Mouse (Mus musculus): ENCODE measurements around the gene Sh3pxd2a.

Sh3pxd2a gene

DNA sequence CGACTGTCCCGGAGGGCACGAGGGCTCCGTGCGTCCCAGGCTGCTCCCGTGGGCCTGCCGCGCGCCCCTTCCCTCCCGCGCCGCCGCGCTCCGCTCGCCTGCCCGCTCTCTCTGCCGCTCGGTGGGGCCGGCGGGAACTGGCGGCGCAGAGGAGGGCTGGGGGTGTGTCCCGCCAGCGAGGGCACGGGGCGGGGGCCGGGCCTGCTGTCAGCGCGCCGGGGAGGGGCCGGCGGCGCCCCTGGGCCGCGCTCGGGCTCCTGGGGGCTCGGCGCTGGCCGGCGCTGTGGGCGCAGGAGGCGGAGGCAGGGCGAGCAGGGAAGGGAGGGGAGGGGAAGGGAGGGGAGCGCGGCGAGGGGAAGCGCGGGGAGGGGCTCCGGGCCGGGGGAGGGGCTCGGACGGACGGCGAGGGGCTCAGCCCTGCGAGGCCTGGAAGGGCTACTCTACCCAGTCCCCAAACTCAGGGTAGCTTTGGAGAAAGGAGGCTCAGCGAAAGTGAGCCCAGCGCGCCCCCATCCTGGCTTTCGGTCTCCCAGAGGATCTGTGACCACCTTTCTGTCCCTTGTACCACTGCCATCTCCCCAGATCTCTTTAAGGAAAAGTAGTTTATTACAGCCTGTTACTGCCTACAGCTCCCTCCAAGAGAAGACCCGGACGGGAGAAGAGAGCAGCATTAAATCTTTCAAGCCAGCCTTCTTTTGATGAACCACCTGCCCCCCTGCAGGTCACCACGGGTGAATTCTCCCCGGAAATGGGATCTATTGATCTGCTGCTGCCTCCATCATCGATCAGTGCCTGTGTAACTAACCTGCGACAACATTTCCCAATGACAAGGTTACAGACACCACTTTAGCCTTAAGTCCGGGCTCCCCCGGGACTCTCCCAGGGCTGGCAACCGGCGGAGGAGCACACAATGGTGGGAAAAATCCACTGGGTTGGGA is at the start of gene Sh3pxd2a:
Sh3pxd2a (minus strand) TSS at position 98 of the 938 bp plus-strand sequence.
- DNase-seq (ENCODE audit: low read depth, low spot score) = peak; percentile 71

DNA sequence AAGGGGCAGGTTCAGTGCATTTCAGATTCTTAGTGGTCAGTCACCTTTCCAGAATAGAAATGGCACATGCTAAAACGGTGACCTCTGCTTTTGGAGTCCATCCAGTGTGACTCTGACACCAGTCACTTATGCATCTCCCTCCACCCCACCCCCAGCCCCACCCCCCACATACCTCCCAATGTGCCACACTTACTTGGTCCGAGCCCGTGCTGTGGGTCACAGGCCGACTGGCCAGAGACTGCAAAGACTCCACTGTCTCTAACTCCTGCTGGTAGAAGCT is 49.4 kb upstream of the Sh3pxd2a start:
- no peak for DNase-seq (ENCODE audit: low read depth, low spot score)

DNA sequence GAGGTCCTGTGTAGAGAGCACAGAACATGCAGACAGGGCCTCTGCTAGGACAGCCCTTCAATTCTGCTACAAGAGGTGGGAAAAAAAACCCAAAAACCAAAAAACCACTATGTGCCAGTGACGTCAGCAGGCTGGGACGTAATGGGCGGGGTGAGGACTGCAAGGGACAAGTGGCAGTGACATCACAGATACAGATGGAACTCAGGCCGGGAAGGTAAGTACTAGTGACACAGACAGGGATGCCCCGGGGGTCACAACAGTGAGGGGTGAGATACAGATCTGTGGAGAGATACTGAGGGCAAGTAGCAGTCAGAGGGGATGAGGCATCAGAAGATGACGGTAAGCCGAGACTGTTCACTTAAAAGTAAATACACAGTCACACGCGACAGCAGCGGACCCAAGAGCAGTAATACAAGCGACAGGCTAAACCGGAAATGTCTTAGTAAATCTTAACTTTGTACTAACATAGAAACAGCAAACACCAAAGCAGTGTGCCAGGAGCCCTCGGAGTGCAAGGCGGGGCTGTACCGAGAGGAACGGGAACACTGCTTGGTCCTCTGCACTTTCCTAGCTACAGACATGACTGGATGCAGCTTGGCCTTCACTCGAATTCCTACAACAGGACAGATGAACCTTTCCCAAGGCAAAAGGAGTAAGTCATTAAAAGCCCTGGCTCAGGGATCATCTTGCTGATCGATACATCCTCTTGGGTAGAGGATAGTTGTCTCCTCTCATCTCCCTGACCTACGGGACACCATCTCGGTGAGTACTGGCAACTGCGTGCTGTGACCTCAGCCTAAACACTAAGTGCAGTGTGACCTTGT is 48.8 kb upstream of the Sh3pxd2a start:
- no peak for DNase-seq (ENCODE audit: low read depth, low spot score)

DNA sequence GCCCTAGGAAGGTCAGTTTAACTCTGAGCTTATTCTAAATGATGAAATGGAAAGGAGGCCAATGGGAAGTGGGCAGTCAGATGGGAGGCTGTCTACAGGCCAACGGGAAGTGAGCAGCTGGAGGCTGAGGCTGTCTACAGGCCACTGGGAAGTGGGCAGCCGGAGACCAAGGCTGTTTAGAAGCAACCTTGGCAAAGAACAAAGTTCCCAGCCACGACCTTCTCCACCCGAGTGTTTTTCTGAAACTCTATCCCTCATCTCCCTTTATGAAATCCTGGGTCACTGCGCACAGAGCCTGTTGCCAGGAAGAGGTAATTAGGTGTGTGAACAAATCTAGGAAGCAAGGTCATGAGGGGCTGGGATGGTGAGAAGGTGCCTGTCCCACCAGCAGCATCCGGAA is 47.8 kb upstream of the Sh3pxd2a start:
- DNase-seq (ENCODE audit: low read depth, low spot score) = no peak

DNA sequence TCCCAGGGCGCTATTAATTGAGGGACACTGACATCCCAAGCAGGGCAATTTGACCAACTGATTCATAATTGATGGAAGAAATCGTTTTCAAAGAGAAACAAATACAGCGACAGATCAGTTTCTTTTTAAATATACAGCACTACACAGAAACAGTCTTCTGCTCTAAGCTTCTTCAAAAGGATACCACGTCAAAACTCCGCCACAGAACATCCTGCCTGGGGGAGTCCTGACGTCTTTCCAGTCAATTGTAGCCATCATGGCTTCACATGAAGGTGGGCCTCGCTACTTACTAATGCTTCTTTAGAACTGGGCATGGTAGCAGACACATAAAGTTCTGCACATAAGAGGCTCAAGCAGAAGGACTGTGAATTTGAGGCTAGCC is 47.1 kb upstream of the Sh3pxd2a start:
- no peak for DNase-seq (ENCODE audit: low read depth, low spot score)

DNA sequence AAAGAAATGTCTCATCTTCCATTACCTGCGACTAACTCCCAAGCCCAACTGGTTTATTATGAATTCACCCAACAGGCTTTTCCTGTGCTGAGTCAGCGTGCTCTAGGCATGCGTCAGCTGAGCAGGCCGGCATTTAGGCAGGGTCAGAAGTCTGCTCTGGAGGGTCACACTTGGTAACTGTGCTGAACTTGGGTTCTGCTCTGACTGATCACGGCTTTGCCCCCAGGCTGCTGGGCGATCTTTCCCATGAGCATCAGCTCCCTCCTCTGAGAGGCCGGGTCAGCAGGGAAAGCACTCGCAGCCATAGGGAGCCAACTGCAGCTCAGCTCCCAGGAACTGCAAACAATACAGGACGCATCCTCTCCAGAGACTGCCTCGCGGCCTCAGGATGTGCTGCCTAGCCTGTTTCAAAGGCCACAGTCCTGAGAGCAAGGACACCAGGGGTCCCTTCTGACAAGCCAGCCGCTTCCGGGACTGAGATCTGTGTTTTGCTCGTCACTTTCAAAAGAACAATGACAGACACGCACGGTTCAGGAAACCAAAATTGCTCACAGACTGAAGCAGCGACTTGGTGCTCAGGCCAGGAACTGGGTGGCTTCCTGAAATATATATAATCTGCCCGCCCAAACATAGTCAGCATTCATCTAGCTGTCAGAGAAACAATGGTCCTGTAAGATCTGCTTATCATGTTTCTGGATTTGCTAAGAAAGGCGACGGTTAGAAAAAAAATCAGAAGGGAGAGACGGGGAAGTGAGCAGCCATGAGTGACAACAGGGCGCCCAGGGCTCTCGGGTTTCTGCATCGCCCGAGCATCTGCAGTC is 46.5 kb upstream of the Sh3pxd2a start:
- no peak for DNase-seq (ENCODE audit: low read depth, low spot score)

DNA sequence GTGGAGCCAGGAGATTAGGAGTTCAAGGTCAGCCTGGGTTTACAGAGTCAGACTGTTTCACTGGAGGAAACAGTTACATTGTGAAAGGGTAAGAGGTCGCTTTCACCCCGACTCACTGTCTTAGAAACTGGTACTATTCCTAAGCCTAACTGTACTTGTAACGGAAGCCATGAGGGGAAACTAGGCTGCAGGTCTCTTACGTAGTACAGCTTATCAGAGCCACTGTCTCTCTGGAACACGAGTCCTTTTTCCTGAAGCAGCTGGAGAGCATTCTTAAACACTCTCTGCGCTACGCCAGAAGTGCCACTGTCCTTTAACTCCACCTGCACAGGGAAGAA is 45.9 kb upstream of the Sh3pxd2a start:
- no peak for DNase-seq (ENCODE audit: low read depth, low spot score)

DNA sequence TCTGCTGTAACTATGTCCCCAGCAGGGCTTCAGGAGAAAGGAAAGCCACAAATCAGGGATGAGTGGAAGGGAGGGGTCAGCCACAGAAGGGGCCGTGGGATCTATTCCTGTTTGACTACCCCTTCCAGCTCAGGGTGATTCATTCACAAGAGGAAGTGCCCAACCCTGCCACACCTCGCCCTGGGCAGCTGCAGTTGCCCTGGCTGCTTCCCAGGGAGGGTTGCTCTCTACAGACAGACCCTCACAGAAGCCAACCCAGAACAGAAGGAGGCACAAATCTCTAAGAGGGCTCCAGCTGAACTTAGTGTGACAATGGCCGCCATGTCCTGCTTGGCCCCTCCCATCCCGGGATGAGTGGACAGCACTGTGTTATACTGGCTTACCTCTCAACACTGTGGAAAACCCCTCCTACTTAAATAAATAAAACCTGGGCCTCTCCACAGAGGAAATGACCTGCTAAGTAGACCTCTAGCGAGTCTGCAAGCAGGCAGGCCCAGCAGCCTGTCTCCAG is 44.6 kb upstream of the Sh3pxd2a start:
- DNase-seq (ENCODE audit: low read depth, low spot score) = no peak

DNA sequence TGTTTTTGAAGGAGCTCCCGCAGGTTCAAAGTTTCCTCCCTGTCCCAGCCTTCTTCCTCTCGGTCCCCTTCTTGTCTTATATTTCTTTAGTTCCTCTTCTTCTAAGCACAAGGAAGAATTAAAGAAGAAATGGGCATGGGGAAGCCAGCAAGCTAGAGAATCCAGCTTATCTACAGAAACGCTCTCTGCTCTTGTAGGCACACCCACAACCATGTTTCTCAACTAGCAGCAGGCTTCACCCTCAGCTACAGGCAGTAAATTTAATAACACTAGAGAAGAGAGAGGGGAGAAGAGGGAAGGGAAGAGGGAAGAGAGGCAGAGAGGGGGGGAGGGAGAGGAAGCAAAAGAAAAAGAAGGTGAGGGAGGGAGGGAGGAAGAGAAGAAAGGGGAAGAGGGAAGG is 44.0 kb upstream of the Sh3pxd2a start:
- no peak for DNase-seq (ENCODE audit: low read depth, low spot score)

DNA sequence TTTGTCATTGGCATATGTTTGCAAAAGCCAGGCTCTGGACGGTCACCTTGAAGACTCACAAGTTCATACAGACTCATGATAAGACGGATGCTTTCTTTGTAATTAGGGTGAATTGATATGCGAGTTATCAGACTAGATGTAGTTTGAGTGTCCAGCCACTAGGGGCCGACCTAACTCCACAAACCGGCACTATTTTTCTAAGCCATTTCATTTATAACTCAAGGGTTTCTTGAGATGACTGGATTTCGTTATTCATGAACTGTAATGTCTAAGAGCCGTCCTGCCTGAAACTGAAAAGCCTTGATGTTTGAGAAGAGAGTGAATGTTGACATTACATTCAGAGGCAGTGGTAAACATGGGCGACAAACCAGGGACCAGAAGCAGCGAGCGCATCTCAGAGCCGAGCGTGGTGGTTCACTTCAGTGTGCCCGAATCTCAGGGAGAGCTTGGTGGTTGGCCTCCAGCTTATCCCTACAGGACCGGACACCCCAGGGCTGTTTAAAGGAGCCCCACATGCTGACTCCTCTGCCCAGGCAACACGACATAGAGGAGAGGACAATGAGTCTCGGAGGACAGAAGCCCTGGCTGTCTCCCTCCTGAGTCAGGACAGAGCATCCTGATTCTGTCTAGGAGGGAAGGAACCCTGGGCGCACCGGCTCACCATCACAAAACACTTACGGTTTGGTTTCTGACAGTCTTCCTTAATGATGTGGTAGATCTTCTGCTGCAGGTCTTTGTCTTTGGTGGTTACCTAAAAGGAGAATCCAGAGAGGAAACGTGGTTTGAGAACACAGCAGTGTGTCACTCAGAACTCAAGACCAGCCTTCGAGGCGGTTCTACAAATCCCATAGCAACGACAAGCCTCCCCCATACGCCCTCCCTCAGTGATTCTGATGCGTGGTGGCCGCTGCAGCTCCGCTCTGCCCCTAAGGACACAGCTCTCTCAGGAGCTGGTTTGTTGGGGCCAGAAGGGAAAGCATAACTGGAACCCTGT is 43.2 kb upstream of the Sh3pxd2a start:
- no peak for DNase-seq (ENCODE audit: low read depth, low spot score)

DNA sequence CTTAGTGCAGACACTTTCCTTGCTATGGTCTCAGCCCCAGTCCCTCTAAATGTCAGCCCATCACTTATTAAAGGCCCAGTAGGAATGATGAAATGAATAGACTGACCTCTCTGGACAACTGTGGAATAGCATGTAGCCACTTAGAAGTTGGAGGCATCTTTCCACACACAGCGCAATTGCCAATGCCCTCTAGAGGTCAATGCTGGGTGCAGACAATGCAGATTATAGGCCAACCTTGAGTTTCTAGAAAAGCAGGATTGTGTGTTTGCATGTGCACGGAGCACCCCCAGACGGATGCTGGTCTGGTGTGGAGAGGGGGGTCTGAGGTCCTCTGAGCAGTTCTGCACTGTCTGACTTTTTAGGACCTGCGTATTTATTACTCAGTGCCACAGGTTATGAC is 39.4 kb upstream of the Sh3pxd2a start:
- DNase-seq (ENCODE audit: low read depth, low spot score) = no peak

DNA sequence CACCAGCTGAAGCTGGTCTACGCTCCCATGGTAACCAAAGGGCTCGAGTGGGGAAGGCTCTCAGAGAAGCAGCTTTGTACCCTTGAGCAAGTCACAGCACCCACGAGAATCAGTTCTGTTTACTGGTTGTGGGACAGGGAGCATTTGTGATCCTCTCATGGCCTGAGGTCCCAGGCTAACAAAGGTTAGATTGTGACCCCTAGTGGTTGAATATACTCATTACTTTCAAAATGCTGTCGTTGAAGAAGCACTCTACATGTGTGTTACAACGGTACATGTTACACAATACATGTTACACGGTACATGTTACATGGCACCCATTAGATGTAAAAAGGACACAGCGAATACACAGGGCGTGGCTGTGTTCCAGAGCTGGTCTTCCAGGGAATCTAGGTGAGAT is 38.4 kb upstream of the Sh3pxd2a start:
- DNase-seq (ENCODE audit: low read depth, low spot score) = no peak

DNA sequence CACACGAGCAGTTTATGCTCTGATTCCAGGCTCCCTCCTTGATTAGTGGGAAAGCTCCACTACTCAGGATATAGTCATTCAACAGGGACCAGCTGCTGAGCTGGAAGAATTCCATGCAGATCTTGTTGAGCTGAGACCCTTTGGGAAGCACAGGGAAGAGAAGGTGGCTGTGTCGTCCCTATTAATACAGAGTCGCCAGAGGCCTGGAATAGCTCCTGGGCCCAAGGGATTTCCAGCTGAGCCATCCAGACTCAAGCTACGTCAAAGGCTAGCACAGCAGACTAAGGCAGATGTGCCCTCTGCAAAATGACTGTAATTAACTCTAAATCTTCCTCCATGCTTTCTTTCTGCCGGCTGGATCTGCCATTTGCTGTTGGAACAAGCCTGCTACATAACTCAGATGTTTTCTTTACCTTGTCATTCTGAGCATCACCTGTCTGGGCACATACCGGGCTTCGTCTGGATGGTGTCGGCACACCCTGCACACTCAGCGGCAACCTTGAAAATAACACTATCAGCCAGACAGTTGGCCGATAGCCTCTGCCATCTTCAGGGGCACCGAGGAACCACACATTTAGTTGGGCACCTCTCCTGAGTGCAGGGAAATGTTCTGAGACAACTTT is 36.3 kb upstream of the Sh3pxd2a start:
- DNase-seq (ENCODE audit: low read depth, low spot score) = no peak

DNA sequence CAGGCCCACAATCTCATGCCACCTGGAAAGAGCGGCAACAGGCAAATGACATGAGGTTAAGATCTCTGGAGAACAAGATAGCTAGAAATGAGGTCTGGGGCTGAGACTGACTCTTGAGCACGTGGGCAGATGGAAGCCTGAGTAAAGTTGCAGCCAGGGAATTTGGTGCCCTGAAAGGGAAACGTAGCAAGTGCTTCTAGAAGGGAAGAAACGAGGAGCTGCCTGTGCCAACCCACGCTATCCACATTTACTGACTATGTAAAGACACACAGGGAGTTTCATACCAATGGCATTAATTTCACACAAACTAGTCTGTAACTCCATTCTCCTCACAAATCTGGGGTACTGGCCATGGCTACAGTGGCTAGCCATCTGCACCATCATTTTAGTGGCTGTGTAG is 35.6 kb upstream of the Sh3pxd2a start:
- DNase-seq (ENCODE audit: low read depth, low spot score) = no peak

DNA sequence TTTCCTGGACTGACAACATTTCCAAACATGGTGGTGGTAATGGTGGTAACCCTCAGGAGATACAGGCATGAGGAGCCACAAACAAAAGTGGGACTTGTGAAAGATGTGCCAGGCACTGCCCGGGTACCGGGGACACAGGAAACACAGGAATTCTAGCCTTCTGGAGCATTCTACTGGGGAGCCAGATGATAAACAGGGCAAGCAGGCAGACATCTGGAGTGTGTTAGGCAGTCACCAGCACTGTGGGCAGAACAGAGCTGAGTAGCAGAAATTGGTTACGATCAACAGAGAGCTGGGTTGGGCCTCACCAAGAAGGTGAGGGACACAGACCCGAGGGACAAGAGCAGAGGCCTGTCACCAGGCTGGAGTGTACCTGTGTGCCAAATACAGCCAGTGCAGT is 34.7 kb upstream of the Sh3pxd2a start:
- no peak for DNase-seq (ENCODE audit: low read depth, low spot score)

DNA sequence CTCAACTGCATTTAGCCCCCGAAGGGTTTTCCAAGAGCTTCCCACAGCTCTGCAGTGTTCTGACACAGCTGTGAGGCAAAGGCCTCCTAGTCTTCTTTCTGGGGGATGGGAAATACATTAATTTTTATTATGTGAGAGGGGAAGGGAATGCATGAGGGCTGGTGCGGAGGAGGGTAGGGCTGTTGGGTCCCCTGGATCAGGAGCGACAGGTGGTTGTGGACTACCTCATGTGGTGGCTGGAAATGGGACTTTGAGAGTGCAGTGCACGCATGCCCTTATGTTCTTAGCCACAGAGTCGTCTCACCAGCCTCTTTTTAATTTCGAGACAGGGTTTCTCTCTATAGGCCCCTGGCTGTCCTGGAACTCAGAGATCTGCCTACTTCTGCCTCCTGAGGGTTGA is 33.5 kb upstream of the Sh3pxd2a start:
- no peak for DNase-seq (ENCODE audit: low read depth, low spot score)

DNA sequence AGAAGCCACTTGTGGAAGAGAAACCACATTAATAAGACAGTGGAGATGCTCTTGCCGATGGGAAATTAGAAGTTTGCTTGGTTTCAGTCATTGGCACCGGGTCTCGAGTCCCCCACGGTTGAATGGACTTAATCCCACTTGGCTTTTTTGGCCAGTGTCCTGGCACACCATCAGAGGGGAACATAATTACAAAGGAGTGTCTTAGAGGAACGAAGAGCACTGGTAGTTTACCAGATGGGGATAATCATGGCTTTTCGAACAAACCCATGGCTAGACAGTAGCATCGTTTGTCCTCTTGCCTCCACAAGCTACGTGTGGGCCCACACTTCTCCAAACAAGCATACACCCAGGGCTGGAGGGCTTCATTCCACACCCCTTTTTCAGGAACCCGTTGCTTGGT is 33.1 kb upstream of the Sh3pxd2a start:
- DNase-seq (ENCODE audit: low read depth, low spot score) = no peak

DNA sequence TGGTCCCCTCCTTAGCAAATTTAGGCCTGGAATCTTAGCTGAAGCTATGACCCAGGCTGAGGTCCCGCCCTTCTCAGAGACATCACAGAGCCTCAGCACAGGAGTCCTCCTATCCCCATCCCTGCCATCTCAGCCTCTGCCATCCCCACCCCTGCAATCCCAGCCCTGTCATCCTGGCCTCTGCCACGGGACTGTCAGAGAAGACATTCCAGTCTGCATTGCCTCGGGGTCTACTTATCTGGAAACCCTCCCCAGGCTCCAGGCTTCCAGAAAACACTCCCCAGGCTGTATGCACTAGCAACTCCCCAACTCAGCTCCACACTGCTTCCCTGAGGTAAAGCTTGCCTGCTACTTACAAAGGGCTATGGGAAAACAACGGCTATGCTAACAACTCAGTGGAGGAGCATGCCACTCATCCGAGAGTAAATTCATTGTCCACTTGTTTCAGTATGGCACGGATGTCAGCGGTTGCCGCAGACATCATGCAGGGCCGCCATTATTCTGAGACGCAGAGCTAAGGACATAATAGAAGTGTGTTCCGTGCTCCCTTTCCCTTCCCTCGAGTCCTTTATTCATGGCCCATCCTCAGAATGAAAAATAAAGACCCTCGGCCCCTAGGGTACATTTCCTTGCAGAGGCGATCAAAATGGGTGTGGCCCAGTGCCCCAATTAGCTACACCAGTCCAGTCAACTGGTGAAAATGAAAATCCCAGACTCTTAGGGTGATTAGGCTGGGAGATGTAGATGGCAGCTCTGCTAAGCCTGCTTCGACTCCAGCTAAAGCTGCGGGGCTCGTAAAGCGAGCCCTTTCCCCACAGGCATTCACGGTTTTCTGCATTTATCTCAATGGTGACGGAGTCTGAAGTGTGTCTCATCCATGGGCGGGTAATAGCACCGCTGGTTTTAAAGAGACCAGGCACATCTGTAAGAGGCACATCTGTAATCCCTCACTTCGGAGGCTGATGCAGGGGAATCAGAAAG is 29.1 kb upstream of the Sh3pxd2a start:
- no peak for DNase-seq (ENCODE audit: low read depth, low spot score)

DNA sequence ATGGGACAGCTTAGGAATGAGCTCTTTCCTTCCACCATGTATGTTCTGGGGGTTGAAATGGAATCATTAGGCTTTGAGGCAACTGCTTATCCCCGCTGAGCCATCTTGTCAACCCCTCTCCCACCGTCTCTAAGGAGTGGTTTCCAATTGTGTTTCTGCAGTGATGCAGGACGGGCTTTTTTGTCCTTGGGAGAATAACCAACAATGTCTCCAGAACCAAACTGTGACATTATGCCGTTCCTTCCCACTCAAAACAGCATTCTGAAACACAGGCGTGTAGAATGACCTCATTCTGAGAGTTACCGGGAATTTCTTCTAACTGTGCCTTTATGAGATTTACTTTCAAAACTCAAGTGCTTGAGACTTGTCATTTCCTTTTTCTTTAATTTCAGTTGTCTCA is 28.2 kb upstream of the Sh3pxd2a start:
- DNase-seq (ENCODE audit: low read depth, low spot score) = no peak
